Mouse (Mus musculus): ENCODE measurements around the gene Olfr1441. TPM values are rescaled to one million over a fixed set of nuclear protein-coding genes. Genes with fewer than 3 reads are reported as not detected.

The Olfr1441 gene
- polyA plus RNA-seq (2015; fragmentation: Nextera tagmentation; extraction: Ambion mirVana), result not detected in 2 replicates

DNA sequence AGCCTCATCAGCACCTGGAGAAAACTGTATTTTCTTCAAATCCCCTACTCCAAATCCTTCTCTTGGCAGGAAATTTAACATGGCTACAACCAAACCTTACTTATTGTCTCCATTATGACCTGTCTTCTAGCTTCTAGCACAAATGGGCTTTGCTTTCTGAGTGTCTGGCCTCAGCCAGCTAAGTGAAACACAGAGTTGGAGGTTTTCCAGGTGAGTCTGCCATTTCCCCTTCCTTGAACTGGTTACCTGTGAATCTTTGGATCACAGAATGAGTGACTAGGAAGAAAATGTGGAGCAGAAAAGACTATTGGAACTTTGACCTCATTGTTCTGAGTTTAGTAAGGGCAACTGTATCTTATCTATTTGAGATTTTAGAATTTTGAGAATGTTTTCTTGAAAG is at the start of gene Olfr1441:
Olfr1441 (plus strand) TSS at position 73 of the 400 bp plus-strand sequence.
- Histone ChIP-seq H3K4me2 (no peak within 1 kb of the TSS), H3K36me3 (no peaks in the 10 kb centered on the region), H3K9me3 (no peaks in the 10 kb centered on the region), H3K27ac (no peak within 1 kb of the TSS), H3K27me3 (no peaks in the 10 kb centered on the region), H3K9ac (no peak within 1 kb of the TSS), H3K4me1 (replicated peaks) (no peaks in the 10 kb centered on the region), H3K4me3 (no peak within 1 kb of the TSS)
- ATAC-seq (ENCODE audit: low FRiP score), result no peak

GRCm38 (mm10) chr19:12373004-12373403 is 44.2 kb upstream of the Olfr1441 start:
- Histone ChIP-seq H3K4me2 (no peak overlapping the region), H3K4me3 (no peak overlapping the region), H3K27ac (no peak overlapping the region), H3K27me3 (no peaks in the 10 kb centered on the region), H3K9me3 (no peaks in the 10 kb centered on the region), H3K4me1 (replicated peaks) (no peaks in the 10 kb centered on the region), H3K36me3 (no peaks in the 10 kb centered on the region), H3K9ac (no peak overlapping the region)
- WGBS, result 78% methylated on average over 3 of the region's 3 CpGs
- no peak for ATAC-seq (ENCODE audit: low FRiP score)

- H3K36me3 ChIP-seq, result no peaks in the 10 kb centered on the region
- no peak overlapping the region for H3K4me3 ChIP-seq
- 76% methylated on average over 2 of the region's 2 CpGs for WGBS
Measured at GRCm38 (mm10) chr19:12374465-12375025, 42.7 kb upstream of the Olfr1441 start.

GRCm38 (mm10) chr19:12386979-12387378 is 30.3 kb upstream of the Olfr1441 start, which contains the start of gene Olfr1440:
Gene Olfr1440 (plus strand): TSS chr19:12387279.
- H3K9ac ChIP-seq, result no peak within 1 kb of the TSS
- ATAC-seq (ENCODE audit: low FRiP score), result no peak
- H3K4me3 ChIP-seq, result no peak within 1 kb of the TSS
- no peak within 1 kb of the TSS for H3K4me2 ChIP-seq
- no peaks in the 10 kb centered on the region for H3K4me1 ChIP-seq (replicated peaks)
- H3K27ac ChIP-seq, result no peak within 1 kb of the TSS
- whole genome bisulfite sequencing, result 84% methylated on average over 2 of the region's 2 CpGs
- no peaks in the 10 kb centered on the region for H3K27me3 ChIP-seq
- no peaks in the 10 kb centered on the region for H3K9me3 ChIP-seq
- H3K36me3 ChIP-seq, result no peaks in the 10 kb centered on the region

More at GRCm38 (mm10) chr19:12374465-12375025, 42.7 kb upstream of the Olfr1441 start:
- Histone ChIP-seq H3K4me2 (no peak overlapping the region), H3K4me1 (replicated peaks) (no peaks in the 10 kb centered on the region), H3K9me3 (no peaks in the 10 kb centered on the region), H3K27ac (no peak overlapping the region), H3K9ac (no peak overlapping the region), H3K27me3 (no peaks in the 10 kb centered on the region)
- no peak for ATAC-seq (ENCODE audit: low FRiP score)

DNA sequence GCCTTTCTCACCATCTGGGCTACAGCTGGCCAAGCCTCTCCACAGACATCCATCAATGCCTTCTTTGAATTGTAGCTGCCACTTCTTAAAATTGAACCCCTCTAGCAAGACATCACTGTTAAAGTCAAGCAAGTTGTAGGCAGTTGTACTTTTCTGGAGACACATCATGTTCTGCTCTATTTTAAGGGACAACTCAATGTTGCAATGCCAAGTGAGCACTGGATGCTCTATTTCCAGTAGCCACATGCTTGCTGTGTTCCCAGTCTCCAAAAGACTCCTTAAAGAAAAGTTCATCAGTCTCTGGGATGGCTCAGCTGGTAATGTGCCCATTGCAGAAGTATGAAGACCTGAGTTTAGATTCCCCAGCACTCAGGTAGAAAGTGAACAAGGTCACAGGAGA is 3.5 kb upstream of the Olfr1441 start:
- Histone ChIP-seq H3K4me1 (replicated peaks) (no peaks in the 10 kb centered on the region), H3K4me2 (no peak overlapping the region), H3K4me3 (no peak overlapping the region), H3K9ac (no peak overlapping the region), H3K9me3 (no peaks in the 10 kb centered on the region), H3K27me3 (no peaks in the 10 kb centered on the region), H3K27ac (no peak overlapping the region), H3K36me3 (no peaks in the 10 kb centered on the region)
- ATAC-seq (ENCODE audit: low FRiP score), result no peak

GRCm38 (mm10) chr19:12418312-12418711 is 1.1 kb downstream of the Olfr1441 start:
- no peak overlapping the region for H3K9ac ChIP-seq
- no peak overlapping the region for H3K4me2 ChIP-seq
- no peaks in the 10 kb centered on the region for H3K27me3 ChIP-seq
- no peaks in the 10 kb centered on the region for H3K36me3 ChIP-seq
- no peaks in the 10 kb centered on the region for H3K9me3 ChIP-seq
- H3K4me1 ChIP-seq (replicated peaks), result no peaks in the 10 kb centered on the region
- ATAC-seq (ENCODE audit: low FRiP score), result no peak
- H3K27ac ChIP-seq, result no peak overlapping the region
- WGBS, result 88% methylated on average over 3 of the region's 3 CpGs
- no peak overlapping the region for H3K4me3 ChIP-seq

GRCm38 (mm10) chr19:12420555-12420954 is 3.3 kb downstream of the Olfr1441 start:
- no peaks in the 10 kb centered on the region for H3K4me1 ChIP-seq (replicated peaks)
- no peaks in the 10 kb centered on the region for H3K27me3 ChIP-seq
- H3K9ac ChIP-seq, result no peak overlapping the region
- no peak overlapping the region for H3K4me2 ChIP-seq
- 79% methylated on average over 6 of the region's 6 CpGs for WGBS
- no peak for ATAC-seq (ENCODE audit: low FRiP score)
- H3K4me3 ChIP-seq, result no peak overlapping the region
- no peak overlapping the region for H3K27ac ChIP-seq
- H3K9me3 ChIP-seq, result no peaks in the 10 kb centered on the region
- H3K36me3 ChIP-seq, result no peaks in the 10 kb centered on the region

DNA sequence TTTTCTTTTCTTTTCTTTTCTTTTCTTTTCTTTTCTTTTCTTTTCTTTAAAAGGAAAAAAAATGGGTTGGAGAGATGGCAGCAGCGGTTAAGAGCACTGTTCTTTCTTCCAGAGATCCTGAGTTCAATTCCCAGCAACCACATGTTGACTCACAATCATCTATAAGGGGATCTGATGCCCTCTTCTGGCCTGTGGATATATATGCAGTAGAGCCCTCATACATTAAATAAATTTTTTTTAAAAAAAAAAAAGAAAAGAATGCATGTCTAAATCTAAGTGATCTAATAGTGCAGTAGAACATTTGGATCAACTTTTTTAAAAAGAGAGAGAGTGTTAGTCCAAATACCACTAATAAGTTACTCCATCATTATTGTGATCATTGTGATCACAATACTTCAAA is 4.4 kb downstream of the Olfr1441 start:
- 84% methylated on average over 1 of the region's 1 CpGs for WGBS

DNA sequence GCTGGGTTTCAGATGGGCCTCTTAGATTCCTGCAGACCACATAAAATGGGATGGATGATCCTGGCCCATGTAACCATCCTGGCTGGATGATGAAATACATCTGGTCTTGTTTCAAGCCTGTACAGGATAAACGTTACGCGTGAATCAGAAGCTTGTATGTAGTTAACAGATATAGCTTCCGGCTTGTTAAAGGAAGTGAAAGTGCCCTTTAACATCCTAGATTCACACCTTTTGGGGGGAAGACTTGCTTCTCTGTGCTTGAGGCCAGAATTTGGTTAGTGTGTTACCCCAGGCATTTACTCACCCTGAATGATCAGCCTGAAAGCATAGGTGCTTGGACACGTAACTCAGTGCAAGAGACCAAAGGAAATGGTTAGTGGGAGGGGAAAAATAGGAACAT is 9.9 kb downstream of the Olfr1441 start:
- Histone ChIP-seq H3K4me2 (no peak overlapping the region), H3K9me3 (no peaks in the 10 kb centered on the region), H3K27ac (no peak overlapping the region), H3K4me3 (no peak overlapping the region), H3K27me3 (no peaks in the 10 kb centered on the region), H3K4me1 (replicated peaks) (no peaks in the 10 kb centered on the region), H3K36me3 (no peaks in the 10 kb centered on the region), H3K9ac (no peak overlapping the region)
- 95% methylated on average over 5 of the region's 5 CpGs for WGBS
- no peak for ATAC-seq (ENCODE audit: low FRiP score)

More for the DNA sequence above, 4.4 kb downstream of the Olfr1441 start:
- Histone ChIP-seq H3K36me3 (no peaks in the 10 kb centered on the region), H3K4me2 (no peak overlapping the region), H3K9ac (no peak overlapping the region), H3K4me3 (no peak overlapping the region), H3K27me3 (no peaks in the 10 kb centered on the region), H3K4me1 (replicated peaks) (no peaks in the 10 kb centered on the region), H3K9me3 (no peaks in the 10 kb centered on the region), H3K27ac (no peak overlapping the region)
- no peak for ATAC-seq (ENCODE audit: low FRiP score)

DNA sequence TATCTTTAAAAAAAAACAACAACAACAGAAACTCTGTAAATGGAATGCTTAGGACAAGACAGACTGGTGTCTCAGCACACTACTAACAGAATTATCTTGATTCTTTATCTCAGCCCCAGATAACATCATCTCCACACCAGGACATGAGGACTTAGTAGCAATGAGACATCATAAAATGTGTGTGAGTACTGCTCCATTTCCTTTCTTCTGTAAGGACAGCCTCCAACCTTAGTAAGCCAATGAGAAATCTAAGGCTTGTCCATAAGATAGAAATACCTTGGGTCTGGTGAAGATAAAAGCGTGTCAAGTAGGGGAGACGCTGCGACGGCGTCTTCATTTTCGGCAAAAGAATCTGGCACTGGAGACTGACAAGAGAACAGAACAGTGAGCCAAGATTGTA is 10.4 kb downstream of the Olfr1441 start, which contains the start of gene Pfpl:
Pfpl (plus strand) TSS at position 301 of the 400 bp plus-strand sequence.
- H3K4me3 ChIP-seq, result no peak within 1 kb of the TSS
- 96% methylated on average over 6 of the region's 6 CpGs for WGBS
- no peak for ATAC-seq (ENCODE audit: low FRiP score)

GRCm38 (mm10) chr19:12433033-12433432 is 15.8 kb downstream of the Olfr1441 start:
- no peak overlapping the region for H3K9ac ChIP-seq
- 0% methylated on average over 2 of the region's 2 CpGs for WGBS
- H3K27me3 ChIP-seq, result no peaks in the 10 kb centered on the region

More for the DNA sequence above, 10.4 kb downstream of the Olfr1441 start, which contains the start of gene Pfpl:
- no peaks in the 10 kb centered on the region for H3K9me3 ChIP-seq
- H3K4me2 ChIP-seq, result no peak within 1 kb of the TSS
- no peaks in the 10 kb centered on the region for H3K36me3 ChIP-seq
- no peaks in the 10 kb centered on the region for H3K4me1 ChIP-seq (replicated peaks)
- no peaks in the 10 kb centered on the region for H3K27me3 ChIP-seq
- no peak within 1 kb of the TSS for H3K9ac ChIP-seq
- H3K27ac ChIP-seq, result no peak within 1 kb of the TSS

GRCm38 (mm10) chr19:12435011-12435416 is 17.8 kb downstream of the Olfr1441 start:
- H3K36me3 ChIP-seq, result no peaks in the 10 kb centered on the region
- no peak for ATAC-seq (ENCODE audit: low FRiP score)
- H3K4me1 ChIP-seq (replicated peaks), result no peaks in the 10 kb centered on the region
- no peak overlapping the region for H3K4me2 ChIP-seq
- no peaks in the 10 kb centered on the region for H3K9me3 ChIP-seq
- H3K27ac ChIP-seq, result no peak overlapping the region
- no peak overlapping the region for H3K9ac ChIP-seq
- no peak overlapping the region for H3K4me3 ChIP-seq
- no peaks in the 10 kb centered on the region for H3K27me3 ChIP-seq
- 82% methylated on average over 4 of the region's 4 CpGs for WGBS

More at GRCm38 (mm10) chr19:12433033-12433432, 15.8 kb downstream of the Olfr1441 start:
- H3K36me3 ChIP-seq, result no peaks in the 10 kb centered on the region
- H3K27ac ChIP-seq, result no peak overlapping the region
- H3K4me3 ChIP-seq, result no peak overlapping the region
- H3K9me3 ChIP-seq, result no peaks in the 10 kb centered on the region
- no peaks in the 10 kb centered on the region for H3K4me1 ChIP-seq (replicated peaks)
- H3K4me2 ChIP-seq, result no peak overlapping the region
- ATAC-seq (ENCODE audit: low FRiP score), result peak; percentile 69; the same call in 1 of the 2 replicates

- ATAC-seq (ENCODE audit: low FRiP score), result no peak
- Histone ChIP-seq H3K27ac (no peak overlapping the region), H3K4me3 (no peak overlapping the region), H3K4me2 (no peak overlapping the region), H3K9me3 (no peaks in the 10 kb centered on the region), H3K9ac (no peak overlapping the region), H3K36me3 (no peaks in the 10 kb centered on the region), H3K27me3 (no peaks in the 10 kb centered on the region), H3K4me1 (replicated peaks) (no peaks in the 10 kb centered on the region)
- WGBS, result 87% methylated on average over 4 of the region's 4 CpGs
Measured at GRCm38 (mm10) chr19:12435750-12436524, 18.7 kb downstream of the Olfr1441 start.
